Mouse (Mus musculus) c-Kit-negative CD71-positive TER-119-positive erythroid progenitor cells, embryonic 14.5 days (primary cell): ENCODE results near the gene H60c.
"Not testable (repeated sequence)": the region's sequence is repeated elsewhere in the genome, so short reads cannot be mapped to it uniquely, and the experiment has no call there.

Source experiments
- DNase-seq: peaks from one replicate; pipeline ENCODE4 v3.0.0-alpha.2; 2013; ENCODE audit warnings: low read depth, low spot score

H60c gene

DNA sequence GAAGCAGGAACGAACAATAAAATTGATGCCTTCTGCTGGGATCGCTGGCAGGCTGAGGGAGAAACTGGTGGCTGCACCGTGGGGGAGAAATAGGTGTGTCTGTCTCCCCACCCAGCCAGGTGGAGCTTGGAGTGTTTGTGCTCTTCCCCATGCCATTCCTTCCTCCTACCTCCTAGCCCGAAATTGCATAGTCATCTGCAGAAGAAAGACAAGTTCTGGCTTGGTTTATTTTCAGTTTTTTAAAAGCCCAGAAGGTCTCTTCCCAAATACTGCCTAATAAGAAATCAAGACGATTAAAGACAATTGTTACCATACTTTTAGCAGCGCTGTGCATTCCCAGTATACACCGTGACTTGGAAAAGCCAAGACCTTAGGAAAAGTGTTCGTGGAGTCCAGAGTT is at the start of gene H60c:
Gene H60c, minus strand, starts transcription at position 101 of the 400 bp plus-strand sequence.
- DNase-seq, result no peak

DNA sequence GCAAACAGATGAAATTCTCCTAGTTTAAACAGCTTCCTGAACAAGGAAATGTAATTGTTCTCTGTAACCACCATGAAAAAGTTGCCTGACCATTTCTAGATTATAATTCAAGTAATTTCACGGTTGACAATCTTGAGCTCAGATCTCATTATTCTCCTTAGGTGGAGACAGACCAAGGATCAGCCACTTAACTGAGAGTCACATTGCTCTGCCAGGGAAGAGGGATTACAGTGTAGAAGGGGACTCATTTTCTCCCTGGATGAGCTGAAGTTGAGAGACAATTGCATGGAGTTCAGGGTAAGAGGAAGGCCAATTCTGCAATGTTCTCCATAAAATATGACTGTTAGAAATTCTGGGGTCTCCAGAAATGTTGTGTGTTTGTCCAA is 41.2 kb upstream of the H60c start:
- no peak for DNase-seq

DNA sequence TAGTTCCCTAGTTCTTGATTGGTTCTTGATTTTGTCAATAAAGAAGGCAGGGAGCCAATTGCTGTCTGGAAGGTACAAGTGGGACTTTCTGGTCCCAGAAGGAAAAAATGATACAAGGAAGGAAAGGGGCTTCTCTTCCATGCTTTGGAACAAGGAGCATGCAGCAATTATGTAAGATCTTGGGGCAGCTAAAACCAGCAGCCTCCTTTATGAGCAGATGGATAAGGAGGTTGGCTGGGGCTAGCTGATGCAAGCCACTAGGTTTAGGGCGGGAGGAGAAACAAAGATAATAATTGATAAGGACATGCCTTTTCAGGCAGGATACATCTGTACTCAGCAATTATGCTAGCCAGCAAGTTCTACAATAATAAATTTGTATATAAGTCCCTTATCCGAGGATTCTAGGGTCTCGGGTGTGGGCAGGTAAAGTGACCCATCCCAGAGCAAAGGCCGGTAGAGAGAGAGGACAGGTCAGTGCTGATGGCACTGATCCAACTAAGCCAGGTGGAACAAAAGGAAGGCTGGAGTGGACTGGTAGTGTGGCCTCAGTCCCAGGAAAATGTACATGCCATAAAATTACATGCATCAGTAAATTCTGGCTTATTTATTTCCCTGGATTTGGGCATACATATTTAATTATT is 40.7 kb upstream of the H60c start:
- no peak for DNase-seq

DNA sequence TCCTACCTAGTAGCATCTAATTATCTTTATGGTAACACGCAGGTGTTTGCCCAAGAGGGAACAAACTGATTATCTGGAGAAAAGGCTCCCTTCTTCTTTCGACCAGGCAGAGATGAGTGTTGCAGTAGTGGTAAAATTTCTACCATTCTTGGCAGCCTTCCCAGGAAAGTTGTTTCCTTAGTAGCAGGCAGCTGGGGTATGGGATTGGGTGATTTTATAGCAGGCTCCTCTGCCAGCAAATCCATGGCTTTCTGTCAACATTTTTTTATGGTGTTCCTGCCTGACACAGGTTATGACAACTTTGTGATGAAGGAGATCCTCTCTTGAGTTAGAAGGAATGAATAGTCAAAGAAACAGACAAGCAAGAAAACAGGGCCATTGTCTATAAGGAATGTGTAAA is 40.2 kb upstream of the H60c start:
- no peak for DNase-seq

DNA sequence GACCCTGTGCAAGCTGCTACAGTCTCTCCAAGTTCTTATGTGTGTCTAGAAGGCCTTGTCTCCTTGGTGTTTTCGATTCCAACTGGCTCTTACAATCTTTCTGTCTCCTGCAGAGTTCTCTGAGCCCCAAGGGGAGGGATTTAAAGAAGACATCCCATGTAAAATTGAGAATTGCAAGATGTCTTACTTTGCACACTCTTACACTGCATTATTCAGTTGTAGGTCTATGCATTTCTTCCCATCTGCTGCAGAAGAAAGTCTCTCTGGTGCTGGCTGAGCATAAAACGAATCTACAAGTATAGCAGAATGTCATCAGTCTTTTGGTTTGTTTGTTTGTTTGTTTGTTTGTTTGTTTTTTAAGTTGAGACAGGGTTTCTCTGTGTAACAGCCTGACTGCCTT is 26.4 kb upstream of the H60c start:
- DNase-seq, result no peak

DNA sequence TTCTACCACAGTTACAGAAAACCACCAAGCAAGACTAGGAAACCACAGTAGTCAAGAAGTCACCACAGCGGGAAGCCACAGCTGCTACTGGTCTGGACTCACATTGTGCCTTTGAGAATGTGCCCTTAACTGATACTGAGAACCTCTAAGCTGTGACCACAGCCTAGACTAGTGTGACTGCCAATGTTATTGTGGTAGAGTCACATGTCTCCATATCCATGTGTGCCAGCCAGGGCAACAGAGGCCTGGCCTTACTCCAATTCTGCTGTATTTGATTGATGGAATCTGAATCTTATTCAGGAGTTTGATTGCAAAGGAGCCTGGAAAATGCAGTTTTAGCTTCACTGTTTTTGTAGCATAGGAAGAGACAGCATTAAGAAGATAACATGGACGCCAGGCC is 13.5 kb upstream of the H60c start:
- no peak for DNase-seq

DNA sequence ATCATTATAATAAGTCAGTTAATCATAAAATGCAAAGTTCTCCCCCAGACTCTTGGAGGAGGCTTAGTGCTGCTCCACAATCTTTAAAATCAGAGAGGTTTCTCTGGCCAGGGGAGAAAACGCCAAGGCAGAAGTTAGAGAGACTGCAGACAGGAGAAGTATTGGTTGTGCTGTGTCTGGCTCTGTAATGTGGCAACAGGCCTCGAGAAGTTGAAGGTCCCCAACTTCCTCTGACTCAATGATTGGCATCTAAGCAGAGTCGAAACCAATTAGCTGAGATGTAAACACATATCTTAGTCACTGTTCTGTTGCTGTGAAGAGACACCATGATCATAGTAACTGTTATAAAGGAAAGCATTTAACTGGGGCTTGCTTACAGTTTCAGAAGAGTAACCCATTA is 6.5 kb upstream of the H60c start:
- no peak for DNase-seq

DNA sequence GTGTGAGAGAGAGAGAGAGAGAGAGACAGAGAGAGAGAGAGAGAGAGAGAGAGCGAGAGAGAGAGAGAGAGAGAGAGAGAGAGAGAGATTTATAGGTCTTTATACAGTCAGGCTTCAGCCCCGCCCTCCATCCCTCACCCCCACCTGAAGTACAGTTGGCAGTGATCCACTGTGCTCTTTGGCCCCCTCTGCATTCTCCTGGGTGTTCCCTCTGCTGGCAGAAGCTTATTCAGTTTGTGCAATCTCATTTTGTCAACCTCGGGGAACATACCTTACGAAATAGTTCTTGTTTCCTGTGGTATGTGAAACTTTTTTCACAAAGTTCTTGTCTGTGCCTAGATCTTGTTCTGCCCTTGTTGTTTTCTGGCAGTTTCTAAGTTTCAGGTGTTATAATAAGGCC is 3.5 kb upstream of the H60c start:
- no peak for DNase-seq

DNA sequence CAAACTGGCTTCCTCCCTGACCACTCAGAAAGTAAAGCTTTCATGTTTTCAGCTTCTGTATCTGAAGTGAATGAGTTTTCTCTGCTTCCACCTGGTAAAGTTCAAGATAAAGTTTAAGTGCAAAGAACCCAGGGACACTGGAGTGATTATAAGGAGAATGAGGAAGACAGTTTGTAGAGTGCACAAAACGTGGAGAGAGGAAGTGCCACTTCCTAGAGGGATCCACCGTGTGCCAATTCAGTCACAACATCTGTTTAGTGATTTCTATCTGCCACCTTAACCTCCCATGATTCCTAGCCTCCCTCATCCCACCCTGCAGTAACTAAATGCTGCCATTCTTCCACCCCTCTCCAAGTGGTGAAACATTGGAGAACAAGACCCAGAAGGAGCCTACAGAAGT is 842 bp downstream of the H60c start:
- no peak for DNase-seq

DNA sequence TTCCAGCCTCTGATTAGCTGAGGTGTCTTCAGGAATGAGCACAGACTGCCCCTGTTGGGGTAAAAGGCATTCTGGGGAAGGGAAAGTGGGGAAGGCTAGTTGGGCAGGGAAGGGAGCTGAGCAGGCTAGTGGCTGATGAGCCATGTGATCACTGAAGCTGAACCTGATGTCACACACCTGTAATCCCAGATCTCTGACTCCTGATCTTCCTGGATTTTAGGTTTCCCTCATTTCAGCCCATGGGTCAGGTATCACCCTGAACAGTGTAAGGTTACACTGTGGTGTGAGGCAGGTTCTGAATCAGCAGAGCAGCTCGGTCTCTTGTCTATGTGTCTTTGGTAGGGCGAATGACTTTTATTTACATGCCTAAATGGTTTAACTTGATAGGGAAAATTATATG is 4.8 kb downstream of the H60c start:
- no peak for DNase-seq

DNA sequence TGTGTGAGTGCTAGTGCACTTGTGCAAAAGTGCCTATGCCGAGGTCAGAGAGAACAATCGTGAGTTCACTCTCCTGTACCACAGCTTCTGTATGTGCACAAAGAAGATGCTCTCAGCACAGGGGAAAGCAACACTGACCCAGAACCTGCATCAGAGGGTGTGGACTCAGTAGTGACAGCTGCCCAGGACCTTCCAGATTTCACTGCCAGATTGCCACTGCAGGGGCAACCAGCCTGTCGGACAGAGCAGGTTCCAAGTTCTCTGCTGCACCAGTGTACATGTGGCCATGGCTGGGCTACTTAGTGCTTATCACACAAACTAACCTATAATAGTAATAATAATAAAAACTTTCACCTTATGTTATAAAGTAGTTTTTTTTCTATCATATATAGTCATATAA is 10.2 kb downstream of the H60c start:
- DNase-seq, result no peak

DNA sequence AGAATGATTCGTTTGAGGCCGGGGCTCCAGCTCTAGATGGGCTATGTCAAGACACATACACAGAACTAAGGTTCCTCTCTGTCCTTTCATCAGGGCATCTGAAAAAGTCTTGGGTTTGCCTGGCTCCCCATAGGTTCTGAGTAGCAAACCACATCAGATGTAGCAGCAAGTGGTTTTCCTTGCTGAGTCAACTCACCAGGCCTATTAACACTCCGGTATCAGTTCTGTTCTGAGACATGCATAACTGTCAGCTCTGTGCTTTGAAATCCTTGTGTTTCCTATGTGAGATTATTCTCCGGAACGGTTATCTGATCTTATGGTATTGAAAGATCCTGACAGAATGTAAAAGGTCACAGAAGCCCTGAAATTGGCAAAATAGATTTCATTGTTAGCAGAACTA is 29.1 kb downstream of the H60c start:
- not testable (repeated sequence) for DNase-seq

DNA sequence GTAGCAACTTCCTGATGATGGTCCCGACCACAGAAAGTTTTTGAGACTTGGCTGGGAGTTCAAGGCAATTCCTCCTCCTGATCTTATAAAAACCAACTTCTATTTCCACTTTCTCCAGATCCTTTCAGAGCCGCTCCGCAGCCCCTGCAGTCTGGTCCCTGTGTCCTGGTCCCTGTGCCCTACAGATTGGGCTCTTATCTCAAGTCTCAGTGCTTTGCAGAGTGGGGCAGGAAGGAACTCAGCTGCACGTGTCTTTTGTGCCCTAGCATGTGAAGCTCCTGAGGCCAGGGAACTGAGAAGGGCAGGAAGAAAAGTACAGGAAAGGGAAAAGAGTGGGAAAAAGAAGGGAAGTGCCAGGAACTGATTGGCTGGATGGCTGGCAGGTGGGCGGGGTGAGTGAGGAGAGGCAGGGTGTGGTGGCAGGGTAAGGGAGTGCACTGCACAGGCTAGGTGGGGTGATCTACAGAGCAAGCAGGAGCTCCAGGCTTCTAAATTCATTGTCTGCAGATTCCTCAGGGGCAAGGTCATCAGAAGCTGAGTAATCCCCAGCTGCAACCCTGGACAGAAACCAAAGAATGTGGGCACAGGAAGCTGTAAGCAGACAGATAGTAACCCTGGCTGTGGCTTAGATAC is 30.8 kb downstream of the H60c start:
- DNase-seq, result no peak

DNA sequence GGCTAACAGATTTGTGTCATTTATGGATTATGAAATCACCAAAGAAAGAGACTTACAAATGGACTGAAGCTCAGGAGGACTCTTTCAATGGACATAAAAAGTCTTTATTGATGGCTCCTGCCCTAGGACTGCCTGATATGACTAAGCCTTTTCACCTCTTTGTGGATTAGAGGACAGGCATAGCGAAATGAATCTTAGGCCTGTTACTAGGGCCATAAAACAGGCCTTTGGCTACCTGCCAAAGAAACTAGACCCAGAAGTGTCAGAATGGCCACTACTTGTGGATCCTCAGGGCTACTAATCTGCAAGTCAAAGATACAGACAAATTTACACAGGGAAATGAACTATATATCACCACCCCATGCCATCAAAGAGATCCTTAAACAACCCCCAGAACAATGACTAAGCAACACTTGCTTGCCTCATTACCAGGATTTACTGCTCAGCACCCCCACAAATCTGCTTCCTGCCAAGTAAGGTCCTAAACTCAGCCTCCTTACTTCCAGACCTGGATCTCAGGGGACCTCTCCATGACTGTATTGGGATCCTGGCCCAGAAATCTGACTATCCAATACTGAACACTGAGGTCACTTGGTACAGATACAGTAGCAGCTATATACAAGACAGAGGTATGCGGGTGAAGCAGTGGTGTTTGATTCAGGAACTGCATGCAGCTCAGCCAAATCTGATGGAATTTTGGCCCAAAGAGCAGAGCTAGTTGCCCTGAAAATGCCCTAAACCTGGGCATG is 39.0 kb downstream of the H60c start:
- DNase-seq, result no peak
